Mouse (Mus musculus): Measurements from ENCODE around the gene Cdx4. TPM values are rescaled to one million over a fixed set of nuclear protein-coding genes. Genes with fewer than 3 reads are reported as not detected.

Gene Cdx4
- not detected for total RNA-seq (2021)
- long read RNA-seq, result 0 reads

DNA sequence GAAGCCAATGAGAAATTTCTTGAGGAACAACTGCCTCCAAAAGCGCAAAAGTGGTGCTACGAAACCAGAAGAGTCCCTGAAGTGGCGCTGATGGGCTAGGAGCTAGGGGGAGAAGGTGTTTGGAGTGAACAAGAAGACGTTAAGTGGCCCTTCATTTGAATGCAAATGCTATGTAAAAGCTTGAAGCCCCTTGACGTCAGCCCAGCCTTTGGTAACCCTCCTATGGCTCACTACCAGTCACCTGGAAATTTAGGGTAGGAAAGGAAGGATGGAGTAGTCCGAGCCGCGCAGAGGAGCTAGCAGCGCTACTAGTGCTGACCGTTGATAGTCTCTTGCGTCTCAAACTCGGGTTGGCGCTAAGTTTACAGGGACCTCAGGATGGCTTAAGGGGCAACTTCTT is at the start of gene Cdx4:
Cdx4 (plus strand) TSS at position 253 of the 400 bp plus-strand sequence.
- DNase-seq (ENCODE audit: low spot score in 2 of 2), result no peak

GRCm38 (mm10) chrX:103274325-103274724 is 46.9 kb upstream of the Cdx4 start:
- peak in 1 of 2 experiments; percentile 19 for DNase-seq (ENCODE audit: low spot score in 2 of 2)

DNA sequence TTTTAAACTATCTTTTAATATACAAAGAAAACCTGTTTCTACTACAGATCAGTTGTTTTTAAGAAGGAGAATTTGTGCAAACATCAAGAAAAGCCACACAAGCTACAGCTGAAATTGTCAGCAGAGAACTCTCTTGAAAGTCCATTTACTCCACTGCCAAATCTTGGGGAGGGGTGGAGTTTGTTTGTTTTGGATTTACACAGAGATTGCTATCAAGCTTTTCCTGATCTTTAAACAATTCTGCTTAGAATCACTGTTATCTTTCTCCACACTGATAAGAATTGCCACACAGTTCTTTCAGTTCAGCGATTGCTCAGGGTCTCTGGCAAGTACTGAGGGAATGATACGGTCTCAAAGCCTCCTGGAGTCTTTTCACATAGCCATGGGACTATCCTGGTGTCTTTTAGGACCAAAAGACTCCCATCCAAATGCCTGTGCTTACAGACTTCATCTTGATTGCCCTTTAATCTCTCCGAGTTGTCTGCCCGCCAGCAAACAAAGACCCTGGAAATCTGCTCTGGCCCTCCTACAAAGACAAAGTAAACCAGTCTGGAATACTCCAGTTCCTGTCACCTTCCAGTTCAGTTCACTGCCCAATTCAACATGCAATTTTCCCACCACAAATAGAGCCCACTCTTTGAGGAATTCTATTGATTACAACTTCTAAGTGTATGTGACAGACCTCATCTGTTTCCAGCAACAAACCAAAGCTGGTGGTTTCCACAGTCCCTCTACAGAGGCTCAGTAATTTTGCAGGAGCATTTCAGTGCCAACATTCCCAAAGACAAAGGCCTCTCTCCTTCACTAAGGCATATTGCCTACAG is 34.1 kb upstream of the Cdx4 start:
- DNase-seq (ENCODE audit: low spot score in 2 of 2), result no peak

GRCm38 (mm10) chrX:103287846-103288377 is 33.3 kb upstream of the Cdx4 start:
- DNase-seq (ENCODE audit: low spot score in 2 of 2), result no peak

DNA sequence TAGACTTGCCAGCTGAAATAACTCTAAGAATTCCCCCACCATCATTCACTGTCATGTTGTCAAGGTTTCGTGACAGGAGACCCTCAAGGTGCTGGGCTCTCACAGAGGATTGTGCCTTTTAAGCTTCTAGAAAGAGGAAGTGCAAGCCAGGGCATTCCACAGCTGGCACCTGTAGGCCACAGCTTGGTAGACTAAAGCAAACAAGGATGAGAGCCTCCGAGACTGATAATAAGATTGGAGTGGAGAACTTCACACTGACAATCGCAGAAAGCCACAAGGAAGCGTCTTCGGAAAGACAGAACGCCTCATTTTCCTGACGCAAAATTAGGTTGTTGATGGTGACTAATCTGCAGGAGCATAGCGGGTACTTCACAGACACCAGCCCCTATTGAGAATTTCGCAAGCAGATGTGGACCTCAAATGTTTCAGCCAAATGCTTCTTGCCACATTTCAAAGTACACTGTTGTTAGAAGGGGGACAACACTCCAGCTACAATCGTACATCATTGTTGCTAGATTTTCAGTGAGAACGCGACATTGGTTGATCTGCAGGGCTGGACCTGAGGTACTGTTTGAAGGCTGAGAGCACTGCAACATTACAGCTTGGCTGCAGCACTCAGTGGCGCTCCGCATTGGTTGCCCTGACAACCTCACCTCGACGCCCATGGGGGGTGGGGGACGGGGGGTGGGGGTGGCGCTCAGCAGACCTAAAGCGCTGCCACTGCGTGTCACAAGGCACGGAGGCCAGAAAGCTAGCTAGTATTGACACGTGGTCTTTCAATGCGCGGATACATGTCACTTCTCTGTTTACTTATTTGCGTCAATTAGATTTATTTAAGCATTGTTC is 32.5 kb upstream of the Cdx4 start:
- peak in 1 of 2 experiments; percentile 7 for DNase-seq (ENCODE audit: low spot score in 2 of 2)

DNA sequence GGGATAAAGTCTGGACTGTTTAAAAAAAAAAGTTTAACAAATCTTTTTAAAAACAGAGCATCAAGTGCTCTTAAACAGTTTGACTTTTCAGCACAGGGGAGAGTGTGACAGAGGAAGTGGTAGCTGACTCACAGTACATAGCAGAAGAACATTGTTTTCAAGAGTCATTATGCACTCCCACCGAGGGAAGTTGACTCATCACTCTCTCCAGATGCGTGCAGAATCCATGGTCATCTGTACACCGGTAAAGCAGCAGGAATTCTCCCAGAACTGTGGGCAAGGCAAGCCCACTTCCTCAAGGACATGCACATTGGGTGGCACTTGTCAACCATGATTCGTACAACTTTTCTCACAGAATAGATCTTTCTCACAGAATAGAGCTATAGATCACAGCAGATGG is 22.3 kb upstream of the Cdx4 start:
- no peak for DNase-seq (ENCODE audit: low spot score in 2 of 2)

DNA sequence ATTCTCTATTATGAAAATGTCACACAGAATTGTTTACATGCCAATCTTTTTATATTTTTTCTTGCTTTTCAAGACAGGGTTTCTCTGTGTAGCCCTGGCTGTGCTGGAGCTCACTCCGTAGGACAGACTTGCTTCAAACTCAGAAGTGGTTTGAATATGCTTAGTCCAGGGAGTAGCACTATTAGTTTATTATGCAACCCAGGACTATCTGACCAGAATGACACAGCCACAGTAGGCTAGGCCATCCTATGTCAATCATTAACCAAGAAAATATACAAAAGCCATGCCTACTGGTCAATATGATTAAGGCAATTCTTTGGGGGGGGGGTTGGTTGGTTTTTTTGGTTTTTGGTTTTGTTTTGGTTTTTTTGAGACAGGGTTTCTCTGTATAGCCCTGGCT is 12.9 kb upstream of the Cdx4 start:
- no peak for DNase-seq (ENCODE audit: low spot score in 2 of 2)

DNA sequence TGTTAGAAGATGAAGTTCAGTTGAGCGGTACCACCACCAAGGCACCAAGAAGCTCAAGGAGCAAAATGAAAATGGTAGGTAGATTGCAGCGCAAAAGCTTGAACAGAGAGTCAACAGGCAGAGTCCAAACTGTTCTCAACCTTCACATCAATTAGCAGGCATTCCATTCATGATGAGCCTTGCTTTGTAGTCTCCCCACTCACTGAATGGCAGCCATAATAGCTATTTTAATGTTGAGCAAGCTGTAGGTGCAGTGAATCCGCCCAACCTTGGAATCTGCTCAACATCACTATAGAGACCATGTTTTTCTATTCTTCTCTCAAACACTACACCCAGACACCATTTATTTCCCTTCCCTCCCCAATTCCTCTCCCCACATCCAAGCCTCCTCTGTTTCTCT is 9.5 kb upstream of the Cdx4 start:
- no peak for DNase-seq (ENCODE audit: low spot score in 2 of 2)

GRCm38 (mm10) chrX:103314146-103314545 is 7.1 kb upstream of the Cdx4 start:
- no peak for DNase-seq (ENCODE audit: low spot score in 2 of 2)

GRCm38 (mm10) chrX:103325900-103326299 is 4.7 kb downstream of the Cdx4 start:
- DNase-seq (ENCODE audit: low spot score in 2 of 2), result no peak

DNA sequence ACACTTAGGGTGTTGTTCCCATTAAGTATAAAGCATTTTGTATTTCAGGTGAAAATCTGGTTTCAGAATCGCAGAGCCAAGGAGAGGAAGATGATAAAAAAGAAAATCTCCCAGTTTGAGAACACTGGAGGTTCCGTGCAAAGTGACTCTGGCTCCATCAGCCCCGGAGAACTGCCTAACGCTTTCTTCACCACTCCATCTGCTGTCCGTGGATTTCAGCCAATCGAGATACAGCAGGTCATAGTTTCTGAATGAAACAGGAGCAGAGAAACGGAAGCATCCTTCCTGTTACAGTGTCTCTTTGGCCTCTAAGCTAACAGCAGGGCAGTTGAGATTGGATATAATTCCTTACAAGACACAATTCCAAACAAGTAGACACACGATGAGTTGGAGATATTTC is 8.2 kb downstream of the Cdx4 start:
- DNase-seq (ENCODE audit: low spot score in 2 of 2), result no peak

- DNase-seq (ENCODE audit: low spot score in 2 of 2), result no peak
Measured at GRCm38 (mm10) chrX:103331125-103331858, 10.1 kb downstream of the Cdx4 start.

- DNase-seq (ENCODE audit: low spot score in 2 of 2), result no peak
Measured at GRCm38 (mm10) chrX:103341369-103342113, 20.3 kb downstream of the Cdx4 start.

GRCm38 (mm10) chrX:103355784-103356183 is 34.6 kb downstream of the Cdx4 start:
- no peak for DNase-seq (ENCODE audit: low spot score in 2 of 2)

- peak; percentile 72 to 85 for DNase-seq (ENCODE audit: low spot score in 2 of 2)
Measured at GRCm38 (mm10) chrX:103356287-103356686, 35.1 kb downstream of the Cdx4 start, which contains the start of gene Chic1. Gene Chic1, plus strand, starts transcription at chrX:103356476.

GRCm38 (mm10) chrX:103356761-103357236 is 35.6 kb downstream of the Cdx4 start:
- DNase-seq (ENCODE audit: low spot score in 2 of 2), result peak in 1 of 2 experiments; percentile 1

GRCm38 (mm10) chrX:103366201-103366600 is 45.0 kb downstream of the Cdx4 start:
- peak; percentile 23 to 39 for DNase-seq (ENCODE audit: low spot score in 2 of 2)

DNA sequence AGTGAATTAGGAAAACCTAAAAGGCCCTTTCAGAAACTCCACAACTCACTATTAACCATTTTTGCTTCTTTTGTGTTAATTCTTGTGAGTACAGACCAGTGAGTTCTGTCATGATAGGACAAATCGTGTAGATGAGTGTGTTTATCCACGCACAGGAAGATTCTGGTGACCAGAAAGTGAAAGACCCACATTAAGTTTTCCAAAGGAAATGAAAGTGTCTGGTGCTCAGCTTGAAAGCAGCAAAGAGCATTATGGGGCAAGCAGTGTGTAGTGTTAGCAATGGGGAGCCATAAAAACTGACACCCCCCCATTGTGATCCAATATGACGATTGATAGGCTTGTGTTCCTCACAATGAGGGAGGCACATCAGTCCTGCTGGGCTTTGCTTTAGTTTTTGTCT is 47.5 kb downstream of the Cdx4 start:
- no peak for DNase-seq (ENCODE audit: low spot score in 2 of 2)

GRCm38 (mm10) chrX:103371221-103371620 is 50.0 kb downstream of the Cdx4 start:
- DNase-seq (ENCODE audit: low spot score in 2 of 2), result no peak

DNA sequence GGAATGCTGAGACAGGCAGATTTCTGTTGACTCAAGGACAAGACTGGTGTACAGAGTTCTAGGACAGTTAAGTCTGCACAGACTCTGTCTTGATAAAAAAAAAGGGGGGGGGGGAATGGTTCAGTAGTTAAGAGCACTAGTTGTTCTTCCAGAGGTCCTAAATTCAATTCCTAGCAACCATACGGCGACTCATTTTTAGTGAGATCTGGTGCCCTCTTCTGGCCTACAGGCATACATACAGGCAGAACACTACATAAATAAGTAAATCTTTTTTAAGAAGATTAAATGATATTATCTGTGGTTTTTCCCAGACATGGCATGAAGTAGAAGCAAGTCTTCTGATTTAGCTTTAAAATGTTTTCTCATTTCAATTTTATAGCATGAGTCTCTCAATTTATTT is 50.4 kb downstream of the Cdx4 start:
- no peak for DNase-seq (ENCODE audit: low spot score in 2 of 2)

All from layer of hippocampus, adult 18-20 months (tissue).